Mouse (Mus musculus): ENCODE measurements around the gene Ncam1.

Ncam1 gene

GRCm38 (mm10) chr9:49679270-49679669, 119.5 kb downstream of the Ncam1 start:
- DNase-seq (ENCODE audit: low spot score in 2 of 2), result no peak

- no peak for DNase-seq (ENCODE audit: low spot score in 2 of 2)
Measured at GRCm38 (mm10) chr9:49675696-49676465, 122.8 kb downstream of the Ncam1 start.

- DNase-seq (ENCODE audit: low spot score in 2 of 2), result no peak
Measured at GRCm38 (mm10) chr9:49672646-49673199, 126.0 kb downstream of the Ncam1 start.

- no peak for DNase-seq (ENCODE audit: low spot score in 2 of 2)
Measured at GRCm38 (mm10) chr9:49667066-49667465, 131.7 kb downstream of the Ncam1 start.

GRCm38 (mm10) chr9:49665361-49665760, 133.4 kb downstream of the Ncam1 start:
- DNase-seq (ENCODE audit: low spot score in 2 of 2), result no peak

GRCm38 (mm10) chr9:49663927-49664320, 134.8 kb downstream of the Ncam1 start:
- no peak for DNase-seq (ENCODE audit: low spot score in 2 of 2)

- DNase-seq (ENCODE audit: low spot score in 2 of 2), result no peak
Measured at GRCm38 (mm10) chr9:49662958-49663926, 135.5 kb downstream of the Ncam1 start.

- DNase-seq (ENCODE audit: low spot score in 2 of 2), result no peak
Measured at GRCm38 (mm10) chr9:49661480-49661879, 137.2 kb downstream of the Ncam1 start.

- DNase-seq (ENCODE audit: low spot score in 2 of 2), result no peak
Measured at GRCm38 (mm10) chr9:49658381-49658856, 140.3 kb downstream of the Ncam1 start.

GRCm38 (mm10) chr9:49654470-49654869, 144.3 kb downstream of the Ncam1 start:
- DNase-seq (ENCODE audit: low spot score in 2 of 2), result no peak

GRCm38 (mm10) chr9:49653478-49654245, 145.1 kb downstream of the Ncam1 start:
- no peak for DNase-seq (ENCODE audit: low spot score in 2 of 2)

GRCm38 (mm10) chr9:49644296-49644695, 154.4 kb downstream of the Ncam1 start:
- no peak for DNase-seq (ENCODE audit: low spot score in 2 of 2)

GRCm38 (mm10) chr9:49640764-49641163, 158.0 kb downstream of the Ncam1 start:
- DNase-seq (ENCODE audit: low spot score in 2 of 2), result no peak

GRCm38 (mm10) chr9:49640142-49640541, 158.6 kb downstream of the Ncam1 start:
- DNase-seq (ENCODE audit: low spot score in 2 of 2), result no peak

- DNase-seq (ENCODE audit: low spot score in 2 of 2), result no peak
Measured at GRCm38 (mm10) chr9:49637955-49638354, 160.8 kb downstream of the Ncam1 start.

- DNase-seq (ENCODE audit: low spot score in 2 of 2), result no peak
Measured at GRCm38 (mm10) chr9:49635668-49636326, 162.9 kb downstream of the Ncam1 start.

GRCm38 (mm10) chr9:49632591-49632990, 166.1 kb downstream of the Ncam1 start:
- DNase-seq (ENCODE audit: low spot score in 2 of 2), result no peak

- DNase-seq (ENCODE audit: low spot score in 2 of 2), result no peak
Measured at GRCm38 (mm10) chr9:49630336-49630735, 168.4 kb downstream of the Ncam1 start.

- no peak for DNase-seq (ENCODE audit: low spot score in 2 of 2)
Measured at GRCm38 (mm10) chr9:49624910-49625309, 173.8 kb downstream of the Ncam1 start.

- no peak for DNase-seq (ENCODE audit: low spot score in 2 of 2)
Measured at GRCm38 (mm10) chr9:49623934-49624505, 174.7 kb downstream of the Ncam1 start.
